Mouse (Mus musculus) heart, postnatal 10 days (tissue): ENCODE results near the gene Parp1. TPM values are rescaled to one million over a fixed set of nuclear protein-coding genes. Genes with fewer than 3 reads are reported as not detected.
A peak's percentile ranks its signal among the peaks of the same experiment; 100 is the strongest.
"Not testable (repeated sequence)": the region's sequence is repeated elsewhere in the genome, so short reads cannot be mapped to it uniquely, and the experiment has no call there.

ENCODE experiments used
- DNase-seq, 2 experiments: peaks; one replicate each; pipeline ENCODE4 v3.0.0; 2021
- intact Hi-C: fragments of 180-260 bp; cut with DNase I; formaldehyde crosslinking; loops from one replicate; pipeline ENCODE4 v1.15.1; 2025
- total RNA-seq, 2 experiments: library from RNA; stranded (reverse); gene quantifications; 2 replicates each; pipeline ENCODE4 v1.2.3; 2021

The Parp1 gene
- total RNA-seq, 2 experiments from 2014 or later, result 68.4 to 80.8 TPM

DNA sequence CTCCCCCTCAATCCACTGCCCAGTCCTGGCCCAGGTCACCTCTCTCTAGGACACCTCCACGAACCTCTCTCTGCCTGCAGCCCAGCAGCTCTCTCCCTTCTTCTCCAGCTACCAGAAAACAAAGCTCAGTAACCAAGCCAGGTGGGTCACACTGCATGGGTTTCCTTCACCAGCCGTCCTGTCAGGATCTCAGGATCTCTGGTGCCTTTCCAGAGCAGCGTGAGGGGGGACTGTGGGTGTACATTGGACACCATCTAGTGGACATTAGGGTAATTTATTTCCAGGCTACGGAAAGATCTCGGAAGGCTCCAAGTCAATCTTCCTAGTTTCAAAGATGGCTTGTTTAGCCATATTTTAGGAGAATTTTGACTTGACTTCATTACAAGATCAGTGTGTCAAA lies 18.0 kb upstream of the Parp1 start:
- intact Hi-C loops, result loop anchor here (1.0 to 2.0 kb wide), 3 partner anchors 66 to 286 kb away; no protein-coding TSS in a partner anchor
- peak; percentile 50 to 62 for DNase-seq

DNA sequence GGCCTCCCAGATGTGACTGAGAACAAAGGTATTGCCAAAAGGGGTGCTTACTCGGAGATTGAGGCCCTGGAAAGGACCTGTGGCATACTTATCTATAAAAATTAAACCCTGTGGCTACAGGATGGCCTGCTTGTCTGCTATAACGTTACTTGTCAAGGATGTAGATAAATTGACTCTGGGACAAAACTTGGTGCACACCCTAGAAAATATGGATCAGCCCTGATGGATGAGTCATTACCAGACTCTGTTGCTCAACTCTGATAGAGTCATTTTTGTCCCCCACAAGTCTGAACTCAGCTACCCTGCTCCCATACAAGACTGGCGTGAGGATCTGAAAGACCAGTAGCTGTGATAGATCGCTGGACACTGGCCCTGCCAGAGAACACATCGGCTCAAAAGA lies 11.8 kb upstream of the Parp1 start:
- intact Hi-C loops, result no loop called here
- DNase-seq, result no peak

DNA sequence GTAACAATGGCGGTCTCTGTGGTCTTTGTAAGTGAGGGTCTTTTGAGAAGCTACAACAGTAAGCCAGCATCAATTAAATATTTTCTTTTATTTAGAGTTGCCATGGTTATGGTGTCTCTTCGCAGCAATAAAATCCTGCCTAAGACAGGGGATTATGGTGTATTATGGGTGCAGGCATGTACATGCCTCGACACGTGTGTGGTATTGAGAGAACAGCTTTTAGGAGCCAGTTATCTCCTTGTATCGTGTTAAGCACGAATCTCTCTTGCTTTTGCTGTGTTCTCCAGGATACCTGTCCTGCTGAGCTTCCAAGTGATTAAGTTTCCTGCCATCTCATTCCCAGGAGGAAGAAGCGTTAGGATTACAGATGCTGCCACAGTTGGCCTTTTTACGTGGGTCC lies 9.3 kb upstream of the Parp1 start:
- intact Hi-C loops, result no loop called here
- no peak for DNase-seq

- DNase-seq, result no peak
- intact Hi-C loops, result no loop called here
Observed at GRCm38 (mm10) chr1:180561187-180561586, 7.5 kb upstream of the Parp1 start.

- no peak for DNase-seq
- intact Hi-C loops, result loop anchor here (5.0 kb wide), 1 partner anchor 77 kb away; the partner anchor contains the start of gene Lin9
Observed at GRCm38 (mm10) chr1:180564885-180565284, 3.8 kb upstream of the Parp1 start.

DNA sequence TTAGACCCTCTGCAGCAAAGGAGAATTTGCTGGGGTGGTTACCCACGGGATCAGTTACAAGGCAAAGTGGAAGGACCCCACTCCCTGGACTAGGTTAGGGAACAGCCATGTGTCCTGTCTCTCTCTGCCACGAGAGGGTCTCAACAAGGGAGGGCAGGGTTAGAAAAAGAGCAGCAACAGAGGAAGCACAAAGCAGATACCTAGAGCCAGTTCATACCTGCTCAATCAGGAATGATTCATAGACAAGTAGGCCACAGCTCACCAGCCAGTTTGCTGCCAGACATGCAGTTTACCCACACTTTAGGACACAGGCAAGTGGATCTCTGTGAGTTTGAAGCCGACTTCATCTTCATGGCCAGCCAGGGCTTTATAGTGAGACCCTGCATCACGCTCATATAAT lies 963 bp upstream of the Parp1 start:
- no peak for DNase-seq
- intact Hi-C loops, result loop anchor here (5.0 kb wide), 1 partner anchor 75 kb away; the partner anchor contains the start of gene Lin9

- intact Hi-C loops, result loop anchor here (5.0 kb wide), 1 partner anchor 74 kb away; the partner anchor contains the start of gene Lin9
- no peak for DNase-seq
Observed at GRCm38 (mm10) chr1:180568248-180568647, 476 bp upstream of the Parp1 start.

DNA sequence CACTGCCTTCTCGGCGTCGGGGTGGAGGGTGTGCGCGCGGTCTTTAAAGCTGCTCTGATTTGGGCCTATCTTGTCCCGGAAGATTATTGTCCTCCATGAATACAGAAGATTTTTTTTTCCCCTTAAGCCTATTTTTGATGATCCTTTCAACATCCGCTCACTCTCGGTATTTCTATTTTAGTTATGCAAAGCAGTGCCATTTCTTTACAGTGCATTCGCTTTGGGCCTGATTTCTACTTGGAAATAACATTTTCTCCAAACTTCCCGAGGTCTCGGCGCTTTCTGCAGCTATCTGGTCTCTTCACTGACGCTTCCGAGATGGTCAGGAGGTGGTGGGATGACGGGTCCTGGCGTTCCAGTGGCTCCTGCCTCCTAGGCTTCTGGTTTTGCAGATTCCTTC lies 729 bp downstream of the Parp1 start:
- intact Hi-C loops, result loop anchor here (5.0 kb wide), 1 partner anchor 73 kb away; the partner anchor contains the start of gene Lin9
- no peak for DNase-seq

DNA sequence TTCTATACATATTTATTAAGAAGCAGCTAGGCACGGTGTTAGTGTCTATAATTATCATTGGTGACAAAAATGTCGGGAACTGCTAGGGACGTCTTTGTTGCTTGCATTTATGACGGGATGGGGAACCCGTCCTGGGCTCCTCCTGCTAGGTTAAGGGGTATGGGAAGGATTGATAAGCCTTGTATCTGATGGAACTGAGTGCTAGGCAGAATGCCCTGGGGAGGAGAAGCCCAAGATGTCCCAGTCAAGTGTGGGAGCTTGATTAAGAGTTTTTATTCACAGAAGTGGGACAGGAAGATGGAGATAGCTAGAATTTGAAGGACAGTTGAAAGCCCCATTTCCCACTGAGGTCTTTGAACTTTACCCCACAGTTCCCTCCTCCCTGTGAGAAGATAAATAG lies 1.5 kb downstream of the Parp1 start:
- DNase-seq, result no peak
- intact Hi-C loops, result no loop called here

GRCm38 (mm10) chr1:180571018-180571589 lies 2.4 kb downstream of the Parp1 start:
- intact Hi-C loops, result no loop called here
- no peak for DNase-seq

- intact Hi-C loops, DNase-seq: not testable (repeated sequence)
Observed at GRCm38 (mm10) chr1:180571721-180572120, 3.0 kb downstream of the Parp1 start.

DNA sequence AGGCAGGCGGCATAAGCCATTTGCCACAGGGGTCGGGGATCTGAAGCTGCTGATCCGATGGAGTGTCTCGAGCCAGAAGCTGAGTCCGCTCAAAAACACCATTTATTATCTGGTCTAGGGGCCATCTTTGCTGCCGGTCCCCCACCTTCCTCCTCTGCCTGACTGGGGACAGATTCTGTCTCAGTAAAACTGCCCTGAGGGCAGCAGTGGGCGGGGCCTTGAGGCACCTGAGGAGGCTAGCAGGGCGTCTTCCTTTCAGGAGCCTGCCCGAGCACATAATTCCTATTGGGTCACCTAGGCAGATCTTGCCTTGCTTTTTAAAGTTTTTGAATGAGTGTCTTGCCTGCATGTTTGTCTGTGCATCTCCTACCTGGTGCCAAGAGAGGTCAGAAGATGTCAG lies 3.4 kb downstream of the Parp1 start:
- intact Hi-C loops, result no loop called here
- DNase-seq, result no peak

- peak; percentile 19 to 32 for DNase-seq
- intact Hi-C loops, result no loop called here
Observed at GRCm38 (mm10) chr1:180576524-180576923, 7.8 kb downstream of the Parp1 start.

DNA sequence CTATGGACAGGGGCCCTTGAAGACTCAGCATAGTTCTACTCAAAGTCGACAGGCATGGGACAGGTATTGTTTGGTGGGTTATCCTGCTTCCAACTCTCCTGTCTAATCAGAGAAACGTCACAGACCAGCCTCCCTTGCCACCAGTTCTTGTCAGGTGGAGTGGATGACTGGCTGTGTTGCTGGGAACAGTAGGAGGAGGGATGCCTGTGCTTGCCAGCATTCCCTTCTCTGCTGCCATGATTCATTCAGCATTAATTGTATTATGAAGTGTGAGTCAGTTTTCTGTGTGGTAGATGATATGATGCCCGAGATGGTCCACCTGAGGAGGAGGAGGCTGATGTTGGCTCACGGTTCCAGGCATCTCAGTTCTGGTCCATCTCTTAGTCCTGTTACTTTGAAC lies 9.1 kb downstream of the Parp1 start:
- intact Hi-C loops, result no loop called here
- DNase-seq, result no peak

- intact Hi-C loops, result no loop called here
- no peak for DNase-seq
Observed at GRCm38 (mm10) chr1:180587792-180588442, 19.2 kb downstream of the Parp1 start.

GRCm38 (mm10) chr1:180600578-180600977 lies 31.9 kb downstream of the Parp1 start:
- no peak for DNase-seq
- intact Hi-C loops, result no loop called here

GRCm38 (mm10) chr1:180601806-180602205 lies 33.1 kb downstream of the Parp1 start:
- intact Hi-C loops, result no loop called here
- no peak for DNase-seq

- peak; percentile 81 to 83 for DNase-seq
- intact Hi-C loops, result loop anchor here (2.0 kb wide), 1 partner anchor 20 kb away; no protein-coding TSS in a partner anchor
Observed at GRCm38 (mm10) chr1:180604579-180604978, 35.9 kb downstream of the Parp1 start.

GRCm38 (mm10) chr1:180606106-180606505 lies 37.4 kb downstream of the Parp1 start:
- no peak for DNase-seq
- intact Hi-C loops, result no loop called here

DNA sequence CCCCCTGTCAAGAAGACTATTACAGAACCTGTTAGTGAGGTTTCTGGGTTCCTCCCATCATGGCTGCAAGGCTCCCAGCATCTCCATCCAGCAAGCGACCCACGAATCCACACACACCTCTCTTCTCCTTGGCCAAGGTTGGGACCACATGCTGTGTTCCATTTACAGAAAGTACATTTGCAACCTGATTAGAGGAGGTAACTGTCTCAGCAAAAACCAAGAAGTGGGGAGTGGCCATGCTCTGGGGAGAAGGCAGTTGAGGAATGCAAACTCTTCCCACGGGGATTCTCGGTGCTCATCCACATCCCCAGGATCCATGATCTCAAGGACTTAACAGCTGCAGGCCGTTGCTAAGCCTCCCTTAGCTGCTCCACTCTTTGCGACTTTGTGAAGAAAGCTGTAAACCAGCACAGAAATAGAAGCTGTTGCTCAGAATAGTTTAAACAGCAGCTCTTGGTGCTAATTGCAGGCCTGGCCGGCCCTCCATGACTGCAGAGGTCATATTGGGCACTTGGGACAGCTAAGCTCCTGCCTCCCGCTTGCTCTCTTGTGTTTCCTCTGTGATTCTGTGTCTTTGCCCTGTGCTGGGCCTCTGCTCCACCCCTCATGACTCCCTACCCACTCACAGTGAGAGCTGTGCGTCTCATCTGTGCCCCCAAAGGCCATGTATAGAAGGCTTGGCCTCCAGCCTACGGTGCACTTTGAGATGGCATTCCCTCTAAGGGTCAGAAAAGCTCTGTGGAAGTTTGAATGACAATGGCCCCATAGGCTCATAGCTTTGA lies 38.3 kb downstream of the Parp1 start:
- intact Hi-C loops, result no loop called here
- peak in 1 of 2 experiments; percentile 28 for DNase-seq

GRCm38 (mm10) chr1:180607578-180607879 lies 38.8 kb downstream of the Parp1 start:
- no peak for DNase-seq
- intact Hi-C loops, result no loop called here

- intact Hi-C loops, DNase-seq: not testable (repeated sequence)
Observed at GRCm38 (mm10) chr1:180611842-180612241, 43.1 kb downstream of the Parp1 start.
